Mouse (Mus musculus): ENCODE results near the gene Tdrd9. TPM values are rescaled to one million over a fixed set of nuclear protein-coding genes. Genes with fewer than 3 reads are reported as not detected.
"Not testable (repeated sequence)": the region's sequence is repeated elsewhere in the genome, so short reads cannot be mapped to it uniquely, and the experiment has no call there.

The Tdrd9 gene
- total and polyA plus RNA-seq, 3 experiments: 0.09 to 0.10 TPM; not detected in 1

GRCm38 (mm10) chr12:111945115-111945514 lies 26.2 kb upstream of the Tdrd9 start:
- 29% methylated on average over 8 of the region's 8 CpGs for WGBS
- Histone ChIP-seq H3K9ac (ENCODE audit: low read depth, low read length) (peak overlapping the region; percentile 15; the same call in 1 of the 2 replicates), H3K4me3 (no peak overlapping the region)

GRCm38 (mm10) chr12:111945765-111946655 lies 25.3 kb upstream of the Tdrd9 start:
- peaks cover 19% of the 10 kb centered on the region for H3K4me1 ChIP-seq (ENCODE audit: control insufficient read depth, insufficient read depth, low read length)
- peak overlapping the region; percentile 29 for H3K9ac ChIP-seq (ENCODE audit: low read depth, low read length)

More at GRCm38 (mm10) chr12:111945115-111945514, 26.2 kb upstream of the Tdrd9 start:
- TF ChIP-seq POLR2A (IDR thresholded peaks at IDR 0.05; ENCODE audit: insufficient read depth, low read depth, low read length) (peak; percentile 54; the same call in 1 of the 2 replicates), CTCF (IDR thresholded peaks at IDR 0.05) (no peak), EP300 (IDR thresholded peaks at IDR 0.05; ENCODE audit: insufficient read depth, low read depth, low read length) (peak; percentile 99)
- no peaks in the 10 kb centered on the region for H3K36me3 ChIP-seq (ENCODE audit: control insufficient read depth, insufficient read depth, low read length)
- H3K4me1 ChIP-seq (ENCODE audit: control insufficient read depth, insufficient read depth, low read length): peaks cover 19% of the 10 kb centered on the region
- peak; percentile 70 to 81 for DNase-seq
- intact Hi-C loops (cut with DNase I): no loop called here
- H3K79me2 ChIP-seq (replicated peaks; ENCODE audit: control insufficient read depth, insufficient read depth, low read length): no peaks in the 10 kb centered on the region
- H3K27ac ChIP-seq: peak overlapping the region; percentile 90
- H3K27me3 ChIP-seq (ENCODE audit: control insufficient read depth, insufficient read depth, low read length): no peaks in the 10 kb centered on the region

GRCm38 (mm10) chr12:111946716-111947115 lies 24.6 kb upstream of the Tdrd9 start:
- no peaks in the 10 kb centered on the region for H3K79me2 ChIP-seq (replicated peaks; ENCODE audit: control insufficient read depth, insufficient read depth, low read length)
- no peaks in the 10 kb centered on the region for H3K36me3 ChIP-seq (ENCODE audit: control insufficient read depth, insufficient read depth, low read length)
- no peaks in the 10 kb centered on the region for H3K27me3 ChIP-seq (ENCODE audit: control insufficient read depth, insufficient read depth, low read length)
- DNase-seq: peak; percentile 64 to 79
- no peak overlapping the region for H3K4me3 ChIP-seq
- peaks cover 19% of the 10 kb centered on the region for H3K4me1 ChIP-seq (ENCODE audit: control insufficient read depth, insufficient read depth, low read length)
- H3K9ac ChIP-seq (ENCODE audit: low read depth, low read length): peak overlapping the region; percentile 29
- intact Hi-C loops (cut with DNase I): loop anchor here (1.0 to 2.0 kb wide), 2 partner anchors 68 to 278 kb away; no protein-coding TSS in a partner anchor
- WGBS: 26% methylated on average over 2 of the region's 2 CpGs
- peak overlapping the region; percentile 65 for H3K27ac ChIP-seq
- TF ChIP-seq POLR2A (IDR thresholded peaks at IDR 0.05; ENCODE audit: insufficient read depth, low read depth, low read length) (no peak), EP300 (IDR thresholded peaks at IDR 0.05; ENCODE audit: insufficient read depth, low read depth, low read length) (peak; percentile 96), CTCF (IDR thresholded peaks at IDR 0.05) (peak; percentile 97)

More at GRCm38 (mm10) chr12:111945765-111946655, 25.3 kb upstream of the Tdrd9 start:
- H3K4me3 ChIP-seq; H3K36me3 ChIP-seq (ENCODE audit: control insufficient read depth, insufficient read depth, low read length); H3K27me3 ChIP-seq (ENCODE audit: control insufficient read depth, insufficient read depth, low read length); H3K79me2 ChIP-seq (replicated peaks; ENCODE audit: control insufficient read depth, insufficient read depth, low read length): not testable (repeated sequence)
- DNase-seq: peak in 1 of 2 experiments; percentile 26
- WGBS: 51% methylated on average over 11 of the region's 15 CpGs
- intact Hi-C loops (cut with DNase I): loop anchor here (1.0 to 2.0 kb wide), 2 partner anchors 68 to 277 kb away; no protein-coding TSS in a partner anchor
- peak overlapping the region; percentile 89 for H3K27ac ChIP-seq

- Histone ChIP-seq H3K36me3 (ENCODE audit: control insufficient read depth, insufficient read depth, low read length) (no peaks in the 10 kb centered on the region), H3K9ac (ENCODE audit: low read depth, low read length) (no peak overlapping the region), H3K27me3 (ENCODE audit: control insufficient read depth, insufficient read depth, low read length) (no peaks in the 10 kb centered on the region), H3K27ac (no peak overlapping the region), H3K4me1 (ENCODE audit: control insufficient read depth, insufficient read depth, low read length) (peaks cover 6% of the 10 kb centered on the region), H3K79me2 (replicated peaks; ENCODE audit: control insufficient read depth, insufficient read depth, low read length) (no peaks in the 10 kb centered on the region), H3K4me3 (no peak overlapping the region)
- 69% methylated on average over 5 of the region's 5 CpGs for WGBS
- TF ChIP-seq CTCF (IDR thresholded peaks at IDR 0.05): no peak
- no peak for TF ChIP-seq EP300 (IDR thresholded peaks at IDR 0.05; ENCODE audit: insufficient read depth, low read depth, low read length)
- no peak for TF ChIP-seq POLR2A (IDR thresholded peaks at IDR 0.05; ENCODE audit: insufficient read depth, low read depth, low read length)
- DNase-seq: no peak
- intact Hi-C loops (cut with DNase I): no loop called here
Observed at GRCm38 (mm10) chr12:111950486-111950885, 20.9 kb upstream of the Tdrd9 start.

- 52% methylated on average over 5 of the region's 5 CpGs for WGBS
- H3K79me2 ChIP-seq (replicated peaks; ENCODE audit: control insufficient read depth, insufficient read depth, low read length): no peaks in the 10 kb centered on the region
- H3K27me3 ChIP-seq (ENCODE audit: control insufficient read depth, insufficient read depth, low read length): no peaks in the 10 kb centered on the region
- intact Hi-C loops (cut with DNase I): no loop called here
- DNase-seq: no peak
- H3K4me3 ChIP-seq: no peak overlapping the region
- H3K9ac ChIP-seq (ENCODE audit: low read depth, low read length): no peak overlapping the region
- H3K27ac ChIP-seq: no peak overlapping the region
- H3K4me1 ChIP-seq (ENCODE audit: control insufficient read depth, insufficient read depth, low read length): no peaks in the 10 kb centered on the region; the same call in 1 of the 2 replicates
- no peak for TF ChIP-seq CTCF (IDR thresholded peaks at IDR 0.05)
- TF ChIP-seq POLR2A (IDR thresholded peaks at IDR 0.05; ENCODE audit: insufficient read depth, low read depth, low read length): no peak
- no peak for TF ChIP-seq EP300 (IDR thresholded peaks at IDR 0.05; ENCODE audit: insufficient read depth, low read depth, low read length)
- H3K36me3 ChIP-seq (ENCODE audit: control insufficient read depth, insufficient read depth, low read length): no peaks in the 10 kb centered on the region
Observed at GRCm38 (mm10) chr12:111951701-111952100, 19.7 kb upstream of the Tdrd9 start.

DNA sequence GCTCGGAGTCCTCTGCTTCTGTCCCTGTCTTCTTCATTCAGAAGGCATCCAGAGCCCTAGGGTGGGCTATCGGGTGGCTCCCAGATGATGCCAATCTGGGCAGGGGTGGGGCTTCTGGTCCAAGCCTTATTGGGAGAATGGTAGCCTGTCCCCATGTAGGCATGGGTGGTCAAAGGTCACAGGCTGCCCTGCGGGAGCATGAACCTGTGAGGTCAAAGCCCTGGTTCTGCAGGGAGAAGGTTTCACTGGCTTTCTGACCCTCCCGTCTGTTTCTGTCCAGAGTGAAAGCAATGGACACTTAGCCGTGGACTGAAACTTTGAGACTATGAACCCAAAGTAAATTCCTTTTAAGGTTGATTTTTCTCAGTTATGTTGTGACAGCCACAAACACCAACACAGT lies 15.2 kb upstream of the Tdrd9 start:
- TF ChIP-seq CTCF (IDR thresholded peaks at IDR 0.05) (no peak), EP300 (IDR thresholded peaks at IDR 0.05; ENCODE audit: insufficient read depth, low read depth, low read length) (no peak), POLR2A (IDR thresholded peaks at IDR 0.05; ENCODE audit: insufficient read depth, low read depth, low read length) (no peak)
- Histone ChIP-seq H3K36me3 (ENCODE audit: control insufficient read depth, insufficient read depth, low read length) (no peaks in the 10 kb centered on the region), H3K9ac (ENCODE audit: low read depth, low read length) (no peak overlapping the region), H3K4me3 (no peak overlapping the region), H3K4me1 (ENCODE audit: control insufficient read depth, insufficient read depth, low read length) (peaks cover 2% of the 10 kb centered on the region), H3K27me3 (ENCODE audit: control insufficient read depth, insufficient read depth, low read length) (no peaks in the 10 kb centered on the region), H3K27ac (no peak overlapping the region), H3K79me2 (replicated peaks; ENCODE audit: control insufficient read depth, insufficient read depth, low read length) (no peaks in the 10 kb centered on the region)
- no peak for DNase-seq
- 86% methylated on average over 5 of the region's 5 CpGs for WGBS
- intact Hi-C loops (cut with DNase I): loop anchor here (5.0 kb wide), 1 partner anchor 219 kb away; no protein-coding TSS in a partner anchor
